Mouse (Mus musculus) olfactory bulb, adult 2 months (tissue): Measurements from ENCODE around the gene Gm45234.

ENCODE experiments used
- CTCF ChIP-seq: fragments of 200-500 bp; IDR thresholded peaks from 2 replicates; pipeline ENCODE4 v1.5.1; 2012; ENCODE audit warnings: low read depth, mild to moderate bottlenecking, low read length, moderate library complexity; ENCODE audit not compliant: insufficient read depth
- POLR2A ChIP-seq: fragments of 200-500 bp; IDR thresholded peaks from 2 replicates; pipeline ENCODE4 v1.6.1; 2012; ENCODE audit warnings: mild to moderate bottlenecking, low read depth, low read length, moderate library complexity; ENCODE audit not compliant: insufficient read depth

DNA sequence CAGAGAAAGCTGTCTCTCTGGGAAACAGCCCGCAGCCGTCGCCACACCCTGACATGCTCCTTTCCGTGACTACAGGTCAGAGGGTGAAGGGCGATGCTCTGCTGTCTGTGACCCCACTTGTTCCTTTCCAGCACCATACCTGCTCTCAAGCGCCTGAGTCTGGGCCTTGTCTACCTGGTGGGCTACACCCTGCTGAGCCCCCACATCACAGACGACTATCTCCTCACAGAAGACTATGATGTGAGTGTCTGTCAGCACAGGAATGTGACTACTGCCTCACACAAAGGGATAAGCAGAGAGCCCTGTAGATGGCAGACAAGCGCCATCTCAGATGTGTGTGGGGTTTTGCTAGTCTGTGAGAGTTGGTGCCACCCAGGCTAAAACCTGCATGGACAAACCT, 54.5 kb downstream of the Gm45234 start:
- TF ChIP-seq POLR2A, result no peak
- no peak for TF ChIP-seq CTCF
